Mouse (Mus musculus): ENCODE measurements around the gene Psmc3. TPM values are rescaled to one million over a fixed set of nuclear protein-coding genes. Genes with fewer than 3 reads are reported as not detected.
"Not testable (repeated sequence)": the region's sequence is repeated elsewhere in the genome, so short reads cannot be mapped to it uniquely, and the experiment has no call there.

Gene Psmc3
- 315 and 334 TPM in 2 replicates for polyA plus RNA-seq (2016; fragmentation: Nextera tagmentation; extraction: Ambion mirVana)

- DNase-seq (ENCODE audit: low spot score), result peak; percentile 98
- H3K36me3 ChIP-seq, result peaks cover 46% of the 10 kb centered on the region
- H3K27me3 ChIP-seq (ENCODE audit: insufficient read depth, poor library complexity, severe bottlenecking), result no peaks in the 10 kb centered on the region
- peak within 1 kb of the TSS; percentile 92 for H3K4me3 ChIP-seq
- WGBS, result under 1% methylated on average over 40 of the region's 40 CpGs
- no peaks in the 10 kb centered on the region for H3K9me3 ChIP-seq
- peaks cover 18% of the 10 kb centered on the region for H3K4me1 ChIP-seq
- peak within 1 kb of the TSS; percentile 95 for H3K27ac ChIP-seq
These were observed at the start of gene Psmc3 for GRCm38 (mm10) chr2:91053934-91054382. Gene Psmc3 (plus strand): TSS chr2:91054009.

GRCm38 (mm10) chr2:91008536-91008935 is 45.3 kb upstream of the Psmc3 start:
- no peaks in the 10 kb centered on the region for H3K4me1 ChIP-seq
- H3K4me3 ChIP-seq, result no peak overlapping the region
- H3K9me3 ChIP-seq, result no peaks in the 10 kb centered on the region
- H3K27ac ChIP-seq, result no peak overlapping the region
- H3K27me3 ChIP-seq (ENCODE audit: insufficient read depth, poor library complexity, severe bottlenecking), result no peaks in the 10 kb centered on the region
- DNase-seq (ENCODE audit: low spot score), result no peak
- WGBS, result 98% methylated on average over 8 of the region's 8 CpGs
- H3K36me3 ChIP-seq, result peaks cover 97% of the 10 kb centered on the region

GRCm38 (mm10) chr2:91013881-91014280 is 39.9 kb upstream of the Psmc3 start:
- no peak overlapping the region for H3K27ac ChIP-seq
- H3K9me3 ChIP-seq, result no peaks in the 10 kb centered on the region
- H3K27me3 ChIP-seq (ENCODE audit: insufficient read depth, poor library complexity, severe bottlenecking), result no peaks in the 10 kb centered on the region
- peaks cover 88% of the 10 kb centered on the region for H3K36me3 ChIP-seq
- 90% methylated on average over 2 of the region's 2 CpGs for WGBS
- H3K4me1 ChIP-seq, result no peaks in the 10 kb centered on the region
- no peak overlapping the region for H3K4me3 ChIP-seq
- no peak for DNase-seq (ENCODE audit: low spot score)

- H3K36me3 ChIP-seq, result peaks cover 86% of the 10 kb centered on the region
- 85% methylated on average over 4 of the region's 4 CpGs for WGBS
- no peak for DNase-seq (ENCODE audit: low spot score)
- H3K4me3 ChIP-seq, result no peak overlapping the region
- H3K9me3 ChIP-seq, result no peaks in the 10 kb centered on the region
- no peaks in the 10 kb centered on the region for H3K4me1 ChIP-seq
- no peaks in the 10 kb centered on the region for H3K27me3 ChIP-seq (ENCODE audit: insufficient read depth, poor library complexity, severe bottlenecking)
- no peak overlapping the region for H3K27ac ChIP-seq
These were observed 38.4 kb upstream of the Psmc3 start for GRCm38 (mm10) chr2:91015386-91015785.

- Histone ChIP-seq H3K4me1 (peaks cover 3% of the 10 kb centered on the region; the same call in 1 of the 2 replicates), H3K4me3 (no peak overlapping the region), H3K36me3 (peaks cover 68% of the 10 kb centered on the region), H3K27ac (no peak overlapping the region), H3K9me3 (no peaks in the 10 kb centered on the region), H3K27me3 (ENCODE audit: insufficient read depth, poor library complexity, severe bottlenecking) (no peaks in the 10 kb centered on the region)
- WGBS, result 90% methylated on average over 8 of the region's 8 CpGs
- DNase-seq (ENCODE audit: low spot score), result peak; percentile 51
These were observed 35.6 kb upstream of the Psmc3 start for GRCm38 (mm10) chr2:91018061-91018788.

- 87% methylated on average over 3 of the region's 3 CpGs for WGBS
- Histone ChIP-seq H3K27ac (no peak overlapping the region), H3K9me3 (no peaks in the 10 kb centered on the region), H3K4me3 (no peak overlapping the region), H3K36me3 (peaks cover 51% of the 10 kb centered on the region), H3K4me1 (peaks cover 6% of the 10 kb centered on the region; the same call in 1 of the 2 replicates), H3K27me3 (ENCODE audit: insufficient read depth, poor library complexity, severe bottlenecking) (no peaks in the 10 kb centered on the region)
- peak; percentile 62 for DNase-seq (ENCODE audit: low spot score)
These were observed 33.9 kb upstream of the Psmc3 start for GRCm38 (mm10) chr2:91019911-91020310.

- not testable (repeated sequence) for H3K4me3 ChIP-seq; H3K27me3 ChIP-seq (ENCODE audit: insufficient read depth, poor library complexity, severe bottlenecking); H3K9me3 ChIP-seq; H3K4me1 ChIP-seq; H3K27ac ChIP-seq
- whole genome bisulfite sequencing, result 91% methylated on average over 7 of the region's 7 CpGs
- H3K36me3 ChIP-seq, result peaks cover 33% of the 10 kb centered on the region
- peak; percentile 64 for DNase-seq (ENCODE audit: low spot score)
These were observed 31.5 kb upstream of the Psmc3 start for GRCm38 (mm10) chr2:91022266-91022665.

GRCm38 (mm10) chr2:91023131-91023530 is 30.7 kb upstream of the Psmc3 start:
- Histone ChIP-seq H3K9me3 (no peaks in the 10 kb centered on the region), H3K27me3 (ENCODE audit: insufficient read depth, poor library complexity, severe bottlenecking) (no peaks in the 10 kb centered on the region), H3K27ac (no peak overlapping the region), H3K4me3 (no peak overlapping the region), H3K4me1 (peaks cover 6% of the 10 kb centered on the region; the same call in 1 of the 2 replicates), H3K36me3 (peaks cover 26% of the 10 kb centered on the region)
- DNase-seq (ENCODE audit: low spot score), result peak; percentile 36
- WGBS, result 56% methylated on average over 2 of the region's 2 CpGs

GRCm38 (mm10) chr2:91023956-91024355 is 29.9 kb upstream of the Psmc3 start:
- Histone ChIP-seq H3K36me3 (peaks cover 22% of the 10 kb centered on the region), H3K27me3 (ENCODE audit: insufficient read depth, poor library complexity, severe bottlenecking) (no peaks in the 10 kb centered on the region), H3K9me3 (no peaks in the 10 kb centered on the region), H3K4me3 (no peak overlapping the region), H3K27ac (no peak overlapping the region), H3K4me1 (peaks cover 6% of the 10 kb centered on the region; the same call in 1 of the 2 replicates)
- peak; percentile 75 for DNase-seq (ENCODE audit: low spot score)
- WGBS, result 84% methylated on average over 1 of the region's 1 CpGs

GRCm38 (mm10) chr2:91025081-91025516 is 28.7 kb upstream of the Psmc3 start:
- H3K4me3 ChIP-seq, result no peak overlapping the region
- 98% methylated on average over 1 of the region's 1 CpGs for WGBS
- no peak for DNase-seq (ENCODE audit: low spot score)
- H3K27ac ChIP-seq, result no peak overlapping the region
- peaks cover 12% of the 10 kb centered on the region for H3K36me3 ChIP-seq
- peaks cover 6% of the 10 kb centered on the region; the same call in 1 of the 2 replicates for H3K4me1 ChIP-seq
- H3K9me3 ChIP-seq, result no peaks in the 10 kb centered on the region
- no peaks in the 10 kb centered on the region for H3K27me3 ChIP-seq (ENCODE audit: insufficient read depth, poor library complexity, severe bottlenecking)

- H3K27ac ChIP-seq, result no peak overlapping the region
- DNase-seq (ENCODE audit: low spot score), result no peak
- H3K36me3 ChIP-seq, result peaks cover 2% of the 10 kb centered on the region; the same call in 1 of the 2 replicates
- H3K9me3 ChIP-seq, result no peaks in the 10 kb centered on the region
- H3K4me1 ChIP-seq, result peaks cover 6% of the 10 kb centered on the region; the same call in 1 of the 2 replicates
- no peaks in the 10 kb centered on the region for H3K27me3 ChIP-seq (ENCODE audit: insufficient read depth, poor library complexity, severe bottlenecking)
- H3K4me3 ChIP-seq, result no peak overlapping the region
- 79% methylated on average over 1 of the region's 1 CpGs for WGBS
These were observed 27.3 kb upstream of the Psmc3 start for GRCm38 (mm10) chr2:91026491-91026890.

GRCm38 (mm10) chr2:91027391-91028214 is 26.2 kb upstream of the Psmc3 start:
- 81% methylated on average over 9 of the region's 9 CpGs for WGBS
- Histone ChIP-seq H3K4me3 (no peak overlapping the region), H3K27ac (peak overlapping the region; percentile 56; the same call in 1 of the 2 replicates), H3K9me3 (no peaks in the 10 kb centered on the region), H3K4me1 (peaks cover 10% of the 10 kb centered on the region; the same call in 1 of the 2 replicates), H3K36me3 (no peaks in the 10 kb centered on the region; the same call in 1 of the 2 replicates), H3K27me3 (ENCODE audit: insufficient read depth, poor library complexity, severe bottlenecking) (no peaks in the 10 kb centered on the region)
- no peak for DNase-seq (ENCODE audit: low spot score)

- DNase-seq (ENCODE audit: low spot score), result no peak
- Histone ChIP-seq H3K4me3 (no peak overlapping the region), H3K27me3 (ENCODE audit: insufficient read depth, poor library complexity, severe bottlenecking) (no peaks in the 10 kb centered on the region), H3K4me1 (peaks cover 18% of the 10 kb centered on the region), H3K27ac (no peak overlapping the region), H3K9me3 (no peaks in the 10 kb centered on the region), H3K36me3 (no peaks in the 10 kb centered on the region)
- WGBS, result 78% methylated on average over 4 of the region's 4 CpGs
These were observed 22.6 kb upstream of the Psmc3 start for GRCm38 (mm10) chr2:91031216-91031615.

All from heart, embryonic 10.5 days (tissue).